ENCODE assay signal across 8 mouse cellular contexts in genomic region chr11:114873022-114873817, GRCm38 (mm10). TPM values are rescaled to one million over a fixed set of nuclear protein-coding genes. Genes with fewer than 3 reads are reported as not detected.
DNase-seq lines count a peak whose midpoint lies in the region; ATAC-seq and TF ChIP-seq lines count a peak whose summit lies in the region.
"Had no signal": no experiment of that assay in that cellular context is flagged by ENCODE, and none has a peak within 500 bp of the region (broad histone marks: within the 10 kb centered on the region; RNA-seq: fewer than 3 reads in every experiment).

No protein-coding gene starts in this region.

- ATAC-seq in kidney, embryonic 16.5 days (ENCODE audit: low FRiP score, low TSS enrichment) = no peak
- ATAC-seq in intestine, embryonic 15.5 days = no peak

- no peak overlapping the region for H3K4me2 ChIP-seq in kidney, embryonic 16.5 days (replicated peaks; ENCODE audit: low read depth, low read length)
- H3K4me2 ChIP-seq in intestine, embryonic 15.5 days (replicated peaks) = no peak overlapping the region

- no peaks in the 10 kb centered on the region for H3K9me3 ChIP-seq in kidney, embryonic 16.5 days (ENCODE audit: low read length)
- H3K9me3 ChIP-seq in intestine, embryonic 15.5 days = no peaks in the 10 kb centered on the region

- no peak for TF ChIP-seq CTCF in bone marrow, adult 2 months (IDR thresholded peaks at IDR 0.05; ENCODE audit: control insufficient read depth, insufficient read depth, low read length)

- no peaks in the 10 kb centered on the region for H3K27me3 ChIP-seq in kidney, embryonic 16.5 days (ENCODE audit: insufficient read depth, low read length)
- no peaks in the 10 kb centered on the region for H3K27me3 ChIP-seq in intestine, embryonic 15.5 days (replicated peaks)

- TF ChIP-seq POLR2A in bone marrow, adult 2 months (IDR thresholded peaks at IDR 0.05; ENCODE audit: borderline replicate concordance, control insufficient read depth, low read depth, low read length) = no peak

- H3K4me3 ChIP-seq in kidney, embryonic 16.5 days (ENCODE audit: low read length) = no peak overlapping the region
- no peak overlapping the region for H3K4me3 ChIP-seq in bone marrow, adult 2 months (replicated peaks; ENCODE audit: control insufficient read depth, low read depth, low read length)
- no peak overlapping the region for H3K4me3 ChIP-seq in intestine, embryonic 15.5 days (replicated peaks)

- H3K4me1 ChIP-seq in kidney, embryonic 16.5 days (ENCODE audit: insufficient read depth, low read length) = peaks cover 48% of the 10 kb centered on the region
- H3K4me1 ChIP-seq in bone marrow, adult 2 months (ENCODE audit: control insufficient read depth, insufficient read depth, low read length) = peaks cover 7% of the 10 kb centered on the region; the same call in 1 of the 2 replicates
- peaks cover 28% of the 10 kb centered on the region for H3K4me1 ChIP-seq in intestine, embryonic 15.5 days (replicated peaks)

- peaks cover 39% of the 10 kb centered on the region for H3K36me3 ChIP-seq in kidney, embryonic 16.5 days (ENCODE audit: insufficient read depth, low read length)
- peaks cover 8% of the 10 kb centered on the region; the same call in 1 of the 2 replicates for H3K36me3 ChIP-seq in intestine, embryonic 15.5 days

- H3K27ac ChIP-seq in kidney, embryonic 16.5 days (ENCODE audit: low read length) = peak overlapping the region; percentile 76
- peak overlapping the region; percentile 71 for H3K27ac ChIP-seq in bone marrow, adult 2 months (ENCODE audit: control insufficient read depth, insufficient read depth, low read depth, low read length, poor library complexity)
- H3K27ac ChIP-seq in intestine, embryonic 15.5 days = peak overlapping the region; percentile 38; the same call in 1 of the 2 replicates

- DNase-seq in kidney, adult 18-20 months = no peak
- peak; percentile 60 to 71 for DNase-seq in thymus, adult 18-20 months
- DNase-seq in frontal cortex, postnatal 14 days (ENCODE audit: low spot score in 2 of 2) = no peak
- no peak for DNase-seq in kidney, postnatal 36 days
- DNase-seq: right cerebral cortex, postnatal 14 days had no signal

- 17% methylated on average over 6 of the region's 6 CpGs for WGBS in kidney, embryonic 16.5 days
- 32% methylated on average over 6 of the region's 6 CpGs for WGBS in bone marrow, adult 2 months
- 28% methylated on average over 6 of the region's 6 CpGs for WGBS in intestine, embryonic 15.5 days

- peak overlapping the region; percentile 52; the same call in 1 of the 2 replicates for H3K9ac ChIP-seq in kidney, embryonic 16.5 days (replicated peaks; ENCODE audit: low read length)
- no peak overlapping the region; the same call in 1 of the 2 replicates for H3K9ac ChIP-seq in intestine, embryonic 15.5 days

RNA-seq across cellular contexts. Expression of gene Cd300a, which starts 16.6 kb away (rescaled TPM):
- polyA plus RNA-seq in kidney, embryonic 16.5 days (2015; fragmentation: Nextera tagmentation; extraction: Ambion mirVana) = 1.8 and 2.2 TPM in 2 replicates
- polyA plus RNA-seq in bone marrow, adult 2 months (2011; ENCODE audit: insufficient read depth, insufficient read length, low replicate concordance, missing spikeins) = 4.7 and 15.1 TPM in 2 replicates
- 1.2 and 2.2 TPM in 2 replicates for polyA plus RNA-seq in intestine, embryonic 15.5 days (2015; fragmentation: Nextera tagmentation; extraction: Ambion mirVana)

RNA-seq across cellular contexts. Expression of gene Gprc5c, which starts 22.3 kb away (rescaled TPM):
- 153 and 162 TPM in 2 replicates for polyA plus RNA-seq in kidney, embryonic 16.5 days (2015; fragmentation: Nextera tagmentation; extraction: Ambion mirVana)
- polyA plus RNA-seq in bone marrow, adult 2 months (2011; ENCODE audit: insufficient read depth, insufficient read length, low replicate concordance, missing spikeins) = 1.1 and 1.4 TPM in 2 replicates
- 15.5 and 16.0 TPM in 2 replicates for polyA plus RNA-seq in intestine, embryonic 15.5 days (2015; fragmentation: Nextera tagmentation; extraction: Ambion mirVana)

Comparison
In these comparisons a context has a peak if more than half of its experiments do, and no peak if none do; other contexts are left out.
1. DNase-seq: peak in thymus, adult 18-20 months (2 of 2); none in kidney, adult 18-20 months (single experiment), frontal cortex, postnatal 14 days (0 of 2) and kidney, postnatal 36 days (0 of 2).
2. Peak in every context shown above with its lines, with median percentiles within 50 percentile points of each other: H3K27ac ChIP-seq.